Mouse (Mus musculus) frontal cortex, postnatal 36 days (tissue): Measurements from ENCODE around the gene 1700028J19Rik.
"Not testable (repeated sequence)": the region's sequence is repeated elsewhere in the genome, so short reads cannot be mapped to it uniquely, and the experiment has no call there.

Experiments
- DNase-seq, 2 experiments: peaks; one replicate each; pipeline ENCODE4 v3.0.0; 2022; ENCODE audit warnings: low spot score in 2 of 2

Gene 1700028J19Rik

GRCm38 (mm10) chr7:44250732-44251275, 4.3 kb upstream of the 1700028J19Rik start:
- DNase-seq = not testable (repeated sequence)

DNA sequence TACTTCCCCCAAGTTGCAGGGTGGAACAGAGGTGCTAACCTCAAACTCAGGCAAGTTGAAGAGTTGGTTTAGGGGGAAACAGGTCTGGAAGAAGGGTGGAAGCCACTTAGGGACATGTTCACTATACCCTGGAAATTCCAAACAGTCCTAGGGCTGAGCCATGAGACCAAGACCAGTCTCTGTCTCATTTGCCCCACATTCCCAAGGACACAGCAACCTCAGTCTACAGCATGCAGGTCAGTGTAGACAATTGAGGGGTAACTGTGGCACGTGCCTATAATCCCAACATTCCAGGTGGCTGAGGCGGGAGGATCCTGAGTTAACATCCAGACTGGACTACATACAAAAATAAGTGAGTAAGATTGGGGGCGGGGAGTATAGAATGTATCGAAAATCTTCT, 2.8 kb upstream of the 1700028J19Rik start:
- no peak for DNase-seq

- no peak for DNase-seq
Measured at GRCm38 (mm10) chr7:44247971-44248370, 1.5 kb upstream of the 1700028J19Rik start.

DNA sequence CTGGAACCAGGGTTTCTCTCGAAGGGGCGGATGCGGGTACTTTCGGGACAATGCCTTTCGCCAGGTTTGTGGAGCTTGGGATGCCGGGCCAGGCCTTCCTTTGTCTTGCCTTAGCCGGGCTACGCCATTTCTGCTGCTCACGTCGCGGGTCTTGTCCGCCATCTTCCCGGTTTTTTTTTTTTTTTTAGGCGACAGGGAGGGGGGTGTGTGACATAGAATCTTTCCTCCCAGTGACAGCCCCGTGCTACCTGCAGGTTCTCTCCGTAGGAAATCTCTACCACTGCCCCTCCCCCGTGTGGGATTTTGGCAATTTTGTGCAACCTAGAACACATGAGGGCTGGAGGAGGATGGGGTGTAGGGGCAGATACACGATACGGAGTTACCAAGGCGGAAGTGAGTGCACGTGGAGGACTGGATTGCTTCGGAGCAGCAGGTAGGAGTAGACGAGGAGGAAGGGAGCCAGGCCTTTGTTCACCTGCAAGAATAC, 532 bp upstream of the 1700028J19Rik start:
- DNase-seq = peak; percentile 45 to 58

DNA sequence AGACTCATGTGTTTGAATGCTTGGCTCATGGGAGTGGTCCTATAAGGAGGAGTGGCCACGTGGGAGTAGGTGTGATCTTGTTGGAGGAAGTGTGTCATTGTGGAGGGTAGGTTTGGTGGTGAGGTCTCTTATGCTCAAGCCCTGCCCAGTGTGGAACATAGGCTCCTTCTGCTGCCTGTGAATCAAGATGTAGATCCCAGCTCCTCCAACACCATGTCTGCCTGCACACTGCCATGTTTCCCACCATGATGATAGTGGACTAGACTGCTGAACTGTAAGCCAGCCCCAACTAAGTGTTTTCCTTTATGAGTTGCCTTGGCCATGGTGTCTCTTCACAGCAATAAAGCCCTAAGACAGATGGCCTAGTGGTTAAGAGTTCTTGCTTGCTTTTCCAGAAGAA, 2.4 kb downstream of the 1700028J19Rik start:
- no peak for DNase-seq

DNA sequence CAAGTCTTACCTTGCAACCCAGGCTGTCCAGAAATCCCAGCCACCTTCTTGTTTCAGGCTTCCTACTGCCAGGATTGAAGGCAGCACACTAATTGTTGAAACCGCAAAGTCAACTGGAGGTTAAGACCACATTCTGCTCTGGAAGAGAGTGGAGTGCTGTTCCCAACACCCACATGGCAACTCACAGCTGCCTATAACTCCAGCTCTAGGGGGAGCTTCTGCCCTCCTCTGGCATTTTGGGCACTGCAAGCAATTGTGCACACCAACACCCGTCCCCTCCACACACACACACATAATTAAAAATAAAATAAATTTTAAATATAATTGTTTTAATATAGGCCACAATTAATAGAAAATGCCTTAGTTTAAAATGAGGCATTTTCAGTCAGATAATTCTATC, 5.3 kb downstream of the 1700028J19Rik start:
- no peak for DNase-seq

DNA sequence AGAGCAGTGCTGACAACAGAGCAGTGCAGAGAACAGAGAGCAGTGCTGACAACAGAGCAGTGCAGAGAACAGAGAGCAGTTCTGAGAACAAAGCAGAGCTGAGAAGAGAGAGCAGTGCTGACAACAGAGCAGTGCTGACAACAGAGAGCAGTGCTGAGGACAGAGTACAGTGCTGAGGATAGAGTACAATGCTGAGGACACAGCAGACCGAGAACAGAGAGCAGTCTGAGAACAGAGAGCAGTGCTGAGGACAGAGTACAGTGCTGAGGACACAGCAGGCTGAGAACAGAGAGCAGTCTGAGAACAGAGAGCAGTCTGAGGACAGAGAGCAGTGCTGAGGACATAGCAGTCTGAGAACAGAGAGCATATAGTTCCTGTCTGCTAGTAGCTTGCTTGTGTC, 5.8 kb downstream of the 1700028J19Rik start:
- no peak for DNase-seq

DNA sequence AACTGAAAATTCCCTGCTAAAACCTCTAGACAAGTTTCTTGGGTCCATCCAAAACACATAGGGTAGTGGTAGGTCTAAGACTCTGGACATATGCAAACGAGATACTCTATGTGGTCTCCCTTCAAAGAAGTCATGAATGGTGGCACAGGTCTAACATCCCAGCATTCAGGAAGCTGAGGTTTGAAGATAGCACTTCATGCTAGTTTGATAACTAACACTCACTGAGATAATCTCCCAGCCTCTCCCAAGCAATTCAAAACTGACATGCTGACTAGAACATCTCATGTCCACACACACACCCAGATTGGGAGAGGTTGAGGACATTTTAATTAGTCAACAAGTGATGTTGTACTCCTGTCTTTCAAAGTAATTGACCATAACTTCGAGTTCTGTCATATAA, 6.6 kb downstream of the 1700028J19Rik start:
- no peak for DNase-seq

DNA sequence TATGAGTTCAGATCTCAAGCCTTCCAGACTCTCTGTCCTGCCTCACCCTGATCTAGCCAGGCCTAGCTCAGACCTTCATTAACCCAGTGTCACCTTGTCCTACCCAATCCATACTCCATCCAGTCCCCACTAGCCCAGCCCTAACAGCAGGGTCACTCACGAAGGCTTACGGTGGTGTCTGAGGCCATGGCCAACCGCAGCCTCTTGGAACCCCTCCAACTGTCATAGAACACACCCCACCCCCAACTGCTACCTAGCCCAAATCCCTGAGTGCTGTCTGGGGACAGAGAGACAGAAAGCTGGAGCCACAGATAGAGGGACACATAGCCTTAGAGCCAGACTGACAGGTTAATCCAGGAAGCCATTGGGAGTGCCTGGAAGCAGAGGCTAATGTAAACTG, 10.6 kb downstream of the 1700028J19Rik start, which contains the start of gene Gm36864:
Gm36864 (plus strand) TSS at position 269 of the 400 bp plus-strand sequence.
- no peak for DNase-seq

DNA sequence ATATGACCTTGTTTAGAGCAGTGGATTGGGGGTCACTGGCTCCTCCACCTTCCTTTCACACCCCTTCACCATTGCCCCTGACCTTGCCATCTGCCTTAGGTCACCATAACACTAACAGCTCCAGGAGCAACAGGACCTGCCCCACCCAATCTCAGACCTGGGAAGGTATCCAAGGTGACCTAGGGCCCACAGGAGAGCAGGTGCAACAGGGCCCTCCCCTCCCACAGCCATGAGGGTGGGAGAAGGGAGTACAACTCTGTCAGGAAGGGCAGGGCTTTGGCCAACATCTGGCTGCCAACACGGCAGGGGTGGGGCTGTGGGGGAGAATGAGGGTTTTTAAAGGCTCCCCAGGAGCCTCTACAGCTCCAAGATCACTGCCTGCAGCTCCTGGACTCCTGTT, 21.4 kb downstream of the 1700028J19Rik start, which contains the start of gene Klk1:
Klk1 (plus strand) TSS at position 285 of the 400 bp plus-strand sequence.
- DNase-seq = no peak

DNA sequence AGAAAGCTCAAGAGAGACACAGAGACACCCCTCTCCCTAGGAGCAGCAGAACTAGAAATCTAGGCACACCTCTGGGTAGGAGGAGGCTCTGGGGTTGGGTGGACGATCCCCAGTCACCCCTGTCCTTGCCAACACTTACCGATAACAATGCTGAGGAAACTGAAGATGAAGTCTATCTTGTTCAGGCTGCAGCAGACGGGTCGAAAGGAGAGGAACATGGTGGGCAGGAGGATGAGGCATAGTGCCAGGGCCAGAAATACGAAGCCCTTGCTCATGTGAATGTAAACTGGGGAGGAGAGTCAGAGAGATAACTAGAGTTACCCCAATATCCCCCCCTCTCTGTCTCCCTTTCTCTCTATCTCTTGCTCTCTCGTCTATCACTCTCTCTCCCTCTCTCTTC, 24.2 kb downstream of the 1700028J19Rik start:
- DNase-seq = not testable (repeated sequence)

DNA sequence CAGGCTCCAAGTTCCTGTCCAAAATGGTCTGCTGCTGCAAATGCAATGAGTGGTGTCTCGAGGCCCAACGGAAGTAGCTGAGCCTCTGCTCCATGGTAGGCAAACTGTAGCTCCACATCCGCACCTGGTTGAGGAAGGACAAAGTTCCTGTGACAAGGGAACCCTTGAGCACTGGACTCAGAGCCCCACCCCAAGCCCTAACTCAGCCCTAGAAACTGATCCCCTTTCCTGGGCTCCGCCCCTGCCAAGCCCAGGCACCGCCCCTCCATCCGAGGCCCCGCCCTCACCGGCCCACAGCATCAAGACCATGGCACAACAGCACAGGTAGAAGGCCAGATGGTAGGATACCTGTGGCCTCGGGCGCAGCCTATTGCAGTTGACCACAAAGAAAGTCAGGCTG, 24.9 kb downstream of the 1700028J19Rik start:
- not testable (repeated sequence) for DNase-seq

GRCm38 (mm10) chr7:44215645-44216044, 30.9 kb downstream of the 1700028J19Rik start, which contains the start of gene Klk1b5:
TSS of gene Klk1b5 (plus strand) at chr7:44215945.
- no peak for DNase-seq

- no peak for DNase-seq
Measured at GRCm38 (mm10) chr7:44208307-44208706, 38.2 kb downstream of the 1700028J19Rik start.

- DNase-seq = not testable (repeated sequence)
Measured at GRCm38 (mm10) chr7:44207135-44207534, 39.4 kb downstream of the 1700028J19Rik start, which contains the start of gene Klk1b4. TSS of gene Klk1b4 (plus strand) at chr7:44207435.

DNA sequence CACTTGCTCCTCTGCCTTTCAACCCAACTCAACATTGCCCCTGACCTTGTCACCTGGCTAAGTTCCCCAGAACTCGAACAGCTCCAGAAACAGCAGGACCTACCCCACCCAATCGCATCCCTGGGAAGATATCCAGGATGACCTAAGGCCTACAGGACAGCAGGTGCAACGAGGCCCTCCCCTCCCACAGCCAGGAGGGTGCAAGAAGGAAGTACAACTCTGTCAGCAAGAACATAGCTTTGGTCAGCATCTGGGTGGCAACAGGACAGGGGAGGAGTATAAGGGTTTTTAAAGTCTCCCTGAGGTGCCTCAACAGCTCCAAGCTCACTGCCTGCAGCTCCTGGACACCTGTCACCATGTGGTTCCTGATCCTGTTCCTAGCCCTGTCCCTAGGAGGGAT, 48.6 kb downstream of the 1700028J19Rik start, which contains the start of gene Klk1b3:
Klk1b3 (plus strand) TSS at position 301 of the 400 bp plus-strand sequence.
- no peak for DNase-seq

GRCm38 (mm10) chr7:44193466-44193865, 53.0 kb downstream of the 1700028J19Rik start:
- not testable (repeated sequence) for DNase-seq

GRCm38 (mm10) chr7:44187936-44188335, 58.6 kb downstream of the 1700028J19Rik start, which contains the start of gene Klk1b24:
TSS of gene Klk1b24 (plus strand) at chr7:44188236.
- not testable (repeated sequence) for DNase-seq

- not testable (repeated sequence) for DNase-seq
Measured at GRCm38 (mm10) chr7:44186516-44186915, 60.0 kb downstream of the 1700028J19Rik start.
